Mouse (Mus musculus) ES-E14 (cell line): Measurements from ENCODE around the gene Ythdf2.

Source experiments
- CHD2 ChIP-seq: IDR thresholded peaks from 2 replicates; pipeline ENCODE4 v1.6.1; 2014; ENCODE audit warnings: mild to moderate bottlenecking, low read depth, low read length, inconsistent platforms
- HCFC1 ChIP-seq: IDR thresholded peaks from 2 replicates; pipeline ENCODE4 v1.6.1; 2012; ENCODE audit warnings: low read length, inconsistent platforms, borderline replicate concordance; ENCODE audit not compliant: insufficient read depth
- MAFK ChIP-seq: IDR thresholded peaks from 2 replicates; pipeline ENCODE4 v1.6.1; 2014; ENCODE audit warnings: mild to moderate bottlenecking, low read depth, low read length, inconsistent platforms; ENCODE audit not compliant: insufficient read depth
- ZC3H11A ChIP-seq: IDR thresholded peaks from 2 replicates; pipeline ENCODE4 v1.6.1; 2012; ENCODE audit warnings: low read depth, mild to moderate bottlenecking, inconsistent platforms, low read length, borderline replicate concordance
- ZNF384 ChIP-seq: IDR thresholded peaks from 2 replicates; pipeline ENCODE4 v1.6.1; 2012; ENCODE audit warnings: low read depth, low read length, inconsistent platforms

DNA sequence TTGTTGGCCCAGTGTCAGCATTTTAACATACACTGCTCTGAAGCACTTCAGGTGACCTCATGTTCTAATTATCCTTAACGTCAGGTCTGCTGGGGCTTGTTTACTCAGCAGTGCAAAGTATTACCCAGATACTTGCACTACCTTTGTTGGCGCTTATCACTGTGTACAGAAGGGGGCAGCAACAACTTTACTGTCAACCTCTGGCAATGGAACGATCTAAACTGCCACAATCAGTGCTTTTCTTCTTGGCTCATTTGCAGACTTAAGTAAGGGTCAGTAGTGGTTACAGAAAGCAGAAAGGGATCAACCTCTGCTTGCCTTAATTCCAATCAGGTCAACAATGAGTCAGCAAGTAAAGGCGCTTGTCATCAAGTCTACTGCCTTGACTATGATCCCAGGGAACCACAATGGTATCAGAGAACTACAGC is 13.8 kb downstream of the Ythdf2 start:
- TF ChIP-seq ZNF384: no peak
- TF ChIP-seq CHD2: no peak
- no peak for TF ChIP-seq ZC3H11A
- TF ChIP-seq MAFK: no peak; the same call in 1 of the 2 replicates
- no peak for TF ChIP-seq HCFC1
